Mouse (Mus musculus): ENCODE measurements around the gene Usmg5.

DNA sequence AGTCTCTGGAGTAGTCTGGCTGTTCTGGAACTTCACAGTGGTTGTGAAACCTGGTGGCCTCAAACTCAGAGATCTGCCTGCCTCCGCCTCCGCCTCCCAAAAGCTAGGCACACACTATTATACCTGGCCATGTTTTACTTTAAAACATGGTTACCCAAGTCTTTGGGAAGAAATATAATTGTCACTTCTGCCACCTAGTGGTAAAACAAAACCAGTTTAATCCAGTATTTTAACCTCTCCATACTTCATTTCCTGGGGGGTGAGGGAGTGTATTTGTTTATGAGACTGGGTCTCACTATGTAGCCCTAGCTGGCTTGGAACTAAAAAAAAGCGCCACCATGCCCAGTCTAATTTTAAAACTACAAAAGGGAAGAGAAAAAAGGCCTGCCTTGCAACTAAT lies 46.8 kb downstream of the Usmg5 start:
- TF ChIP-seq POLR2A (IDR thresholded peaks at IDR 0.05; ENCODE audit: low read depth, low read length): no peak
- no peak for TF ChIP-seq CTCF (conservative IDR thresholded peaks at IDR 0.05; ENCODE audit: insufficient read depth, insufficient read length, low read depth, low read length)

Data from kidney, adult 2 months (tissue).